Mouse (Mus musculus): ENCODE data around the gene B3gnt7.

DNA sequence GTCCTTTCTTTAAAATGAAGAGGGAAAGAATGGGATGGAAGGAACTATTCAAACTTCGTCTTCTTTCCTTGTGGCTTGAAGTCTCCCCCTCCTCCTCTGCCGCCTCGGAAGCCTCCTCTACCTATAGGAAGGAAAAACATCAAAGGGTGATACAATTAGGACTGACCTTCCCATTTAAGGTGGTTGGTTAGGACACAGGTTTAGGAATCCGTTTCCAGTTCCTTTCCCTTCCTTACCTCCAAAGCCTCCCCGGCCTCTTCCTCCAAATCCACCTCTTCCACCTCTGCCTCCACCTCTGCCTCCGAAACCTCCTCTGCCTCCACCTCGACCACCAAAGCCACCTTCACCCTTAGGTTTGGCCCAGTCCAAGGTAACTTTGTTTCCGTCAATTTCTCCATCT is 47.9 kb downstream of the B3gnt7 start:
- TF ChIP-seq CTCF (IDR thresholded peaks at IDR 0.05; ENCODE audit: low read depth, low read length) (no peak), POLR2A (IDR thresholded peaks at IDR 0.05; ENCODE audit: insufficient read depth, low read length) (no peak)

Data from ES-Bruce4 (cell line).